Mouse (Mus musculus): Measurements from ENCODE around the gene Gm29776. TPM values are rescaled to one million over a fixed set of nuclear protein-coding genes. Genes with fewer than 3 reads are reported as not detected.

Gene Gm29776
- polyA plus RNA-seq, 1 experiment from 2014 or later, result 0.24 TPM

GRCm38 (mm10) chr14:54705844-54706243 is 7.2 kb upstream of the Gm29776 start:
- Histone ChIP-seq H3K27ac (no peak overlapping the region), H3K4me2 (no peak overlapping the region), H3K4me1 (peaks cover 9% of the 10 kb centered on the region; the same call in 1 of the 2 replicates), H3K9me3 (no peaks in the 10 kb centered on the region), H3K27me3 (peaks cover 14% of the 10 kb centered on the region), H3K36me3 (no peaks in the 10 kb centered on the region), H3K4me3 (no peak overlapping the region), H3K9ac (no peak overlapping the region)
- 47% methylated on average over 5 of the region's 5 CpGs for WGBS
- ATAC-seq (ENCODE audit: insufficient number of reproducible peaks, low FRiP score, low TSS enrichment, low read depth), result no peak

- no peaks in the 10 kb centered on the region for H3K36me3 ChIP-seq
- H3K9ac ChIP-seq, result no peak overlapping the region
- ATAC-seq (ENCODE audit: insufficient number of reproducible peaks, low FRiP score, low TSS enrichment, low read depth), result no peak
- 67% methylated on average over 10 of the region's 10 CpGs for WGBS
- no peak overlapping the region for H3K4me2 ChIP-seq
- H3K27ac ChIP-seq, result no peak overlapping the region
- H3K4me3 ChIP-seq, result no peak overlapping the region
- H3K9me3 ChIP-seq, result no peaks in the 10 kb centered on the region
- peaks cover 9% of the 10 kb centered on the region; the same call in 1 of the 2 replicates for H3K4me1 ChIP-seq
- H3K27me3 ChIP-seq, result peaks cover 14% of the 10 kb centered on the region
Observed at GRCm38 (mm10) chr14:54703207-54703606, 4.6 kb upstream of the Gm29776 start.

GRCm38 (mm10) chr14:54701298-54701697 is 2.7 kb upstream of the Gm29776 start:
- Histone ChIP-seq H3K9ac (no peak overlapping the region), H3K4me2 (no peak overlapping the region), H3K27me3 (peaks cover 14% of the 10 kb centered on the region), H3K9me3 (no peaks in the 10 kb centered on the region), H3K36me3 (no peaks in the 10 kb centered on the region), H3K4me1 (no peaks in the 10 kb centered on the region), H3K4me3 (no peak overlapping the region), H3K27ac (no peak overlapping the region)
- 10% methylated on average over 6 of the region's 6 CpGs for WGBS
- no peak for ATAC-seq (ENCODE audit: insufficient number of reproducible peaks, low FRiP score, low TSS enrichment, low read depth)

- H3K4me1 ChIP-seq, result no peaks in the 10 kb centered on the region
- H3K36me3 ChIP-seq, result no peaks in the 10 kb centered on the region
- no peak overlapping the region for H3K4me2 ChIP-seq
- ATAC-seq (ENCODE audit: insufficient number of reproducible peaks, low FRiP score, low TSS enrichment, low read depth), result no peak
- no peaks in the 10 kb centered on the region for H3K9me3 ChIP-seq
- no peak overlapping the region for H3K27ac ChIP-seq
- no peak overlapping the region for H3K4me3 ChIP-seq
- 35% methylated on average over 3 of the region's 3 CpGs for WGBS
- H3K27me3 ChIP-seq, result peaks cover 14% of the 10 kb centered on the region
- no peak overlapping the region for H3K9ac ChIP-seq
Observed at GRCm38 (mm10) chr14:54699586-54699985, 953 bp upstream of the Gm29776 start.

GRCm38 (mm10) chr14:54696752-54697151 is 1.9 kb downstream of the Gm29776 start:
- Histone ChIP-seq H3K36me3 (peaks cover 15% of the 10 kb centered on the region; the same call in 1 of the 2 replicates), H3K4me3 (no peak overlapping the region), H3K27ac (no peak overlapping the region), H3K9ac (no peak overlapping the region), H3K4me2 (no peak overlapping the region), H3K27me3 (no peaks in the 10 kb centered on the region), H3K4me1 (no peaks in the 10 kb centered on the region), H3K9me3 (no peaks in the 10 kb centered on the region)
- WGBS, result 73% methylated on average over 4 of the region's 4 CpGs
- ATAC-seq (ENCODE audit: insufficient number of reproducible peaks, low FRiP score, low TSS enrichment, low read depth), result no peak

- ATAC-seq (ENCODE audit: insufficient number of reproducible peaks, low FRiP score, low TSS enrichment, low read depth), result no peak
- Histone ChIP-seq H3K9ac (no peak overlapping the region), H3K4me2 (no peak overlapping the region), H3K4me1 (no peaks in the 10 kb centered on the region), H3K4me3 (no peak overlapping the region), H3K9me3 (no peaks in the 10 kb centered on the region), H3K27me3 (no peaks in the 10 kb centered on the region), H3K27ac (no peak overlapping the region), H3K36me3 (peaks cover 26% of the 10 kb centered on the region)
- 76% methylated on average over 6 of the region's 6 CpGs for WGBS
Observed at GRCm38 (mm10) chr14:54695042-54695441, 3.6 kb downstream of the Gm29776 start.

- Histone ChIP-seq H3K27ac (peak overlapping the region; percentile 97), H3K9ac (peak overlapping the region; percentile 97), H3K4me1 (peaks cover 16% of the 10 kb centered on the region), H3K9me3 (no peaks in the 10 kb centered on the region), H3K27me3 (no peaks in the 10 kb centered on the region), H3K4me3 (peak overlapping the region; percentile 85), H3K36me3 (peaks cover 35% of the 10 kb centered on the region), H3K4me2 (peak overlapping the region; percentile 49)
- no peak for ATAC-seq (ENCODE audit: insufficient number of reproducible peaks, low FRiP score, low TSS enrichment, low read depth)
- 4% methylated on average over 8 of the region's 8 CpGs for WGBS
Observed at GRCm38 (mm10) chr14:54687251-54687650, 11.4 kb downstream of the Gm29776 start.

GRCm38 (mm10) chr14:54686522-54687143 is 12.0 kb downstream of the Gm29776 start, which contains the start of gene Acin1:
Gene Acin1 (minus strand): TSS chr14:54686931.
- Histone ChIP-seq H3K9me3 (no peaks in the 10 kb centered on the region), H3K4me1 (peaks cover 16% of the 10 kb centered on the region), H3K36me3 (peaks cover 35% of the 10 kb centered on the region), H3K9ac (peak within 1 kb of the TSS; percentile 97), H3K4me2 (peak within 1 kb of the TSS; percentile 49), H3K27me3 (no peaks in the 10 kb centered on the region), H3K27ac (peak within 1 kb of the TSS; percentile 97), H3K4me3 (peak within 1 kb of the TSS; percentile 85)
- under 1% methylated on average over 44 of the region's 44 CpGs for WGBS
- peak; percentile 98 for ATAC-seq (ENCODE audit: insufficient number of reproducible peaks, low FRiP score, low TSS enrichment, low read depth)

- peak within 1 kb of the TSS; percentile 97 for H3K27ac ChIP-seq
- H3K9ac ChIP-seq, result peak within 1 kb of the TSS; percentile 97
- peak within 1 kb of the TSS; percentile 49 for H3K4me2 ChIP-seq
- H3K36me3 ChIP-seq, result peaks cover 35% of the 10 kb centered on the region
- ATAC-seq (ENCODE audit: insufficient number of reproducible peaks, low FRiP score, low TSS enrichment, low read depth), result peak; percentile 72
- no peaks in the 10 kb centered on the region for H3K9me3 ChIP-seq
- H3K4me1 ChIP-seq, result peaks cover 16% of the 10 kb centered on the region
- H3K27me3 ChIP-seq, result no peaks in the 10 kb centered on the region
- H3K4me3 ChIP-seq, result peak within 1 kb of the TSS; percentile 85
- WGBS, result under 1% methylated on average over 41 of the region's 41 CpGs
Observed at GRCm38 (mm10) chr14:54686063-54686521, 12.5 kb downstream of the Gm29776 start, which contains the start of gene 1700123O20Rik. Gene 1700123O20Rik (plus strand): TSS chr14:54686216.

GRCm38 (mm10) chr14:54685471-54685870 is 13.2 kb downstream of the Gm29776 start:
- no peak for ATAC-seq (ENCODE audit: insufficient number of reproducible peaks, low FRiP score, low TSS enrichment, low read depth)
- 5% methylated on average over 8 of the region's 8 CpGs for WGBS
- Histone ChIP-seq H3K27me3 (no peaks in the 10 kb centered on the region), H3K36me3 (peaks cover 29% of the 10 kb centered on the region), H3K9ac (peak overlapping the region; percentile 97), H3K9me3 (no peaks in the 10 kb centered on the region), H3K4me1 (peaks cover 16% of the 10 kb centered on the region), H3K27ac (peak overlapping the region; percentile 97; the same call in 1 of the 2 replicates), H3K4me2 (peak overlapping the region; percentile 49), H3K4me3 (peak overlapping the region; percentile 85)

- ATAC-seq (ENCODE audit: insufficient number of reproducible peaks, low FRiP score, low TSS enrichment, low read depth), result no peak
- no peak overlapping the region for H3K4me3 ChIP-seq
- peaks cover 32% of the 10 kb centered on the region for H3K36me3 ChIP-seq
- H3K4me1 ChIP-seq, result peaks cover 5% of the 10 kb centered on the region; the same call in 1 of the 2 replicates
- no peak overlapping the region for H3K9ac ChIP-seq
- no peaks in the 10 kb centered on the region for H3K27me3 ChIP-seq
- no peak overlapping the region for H3K27ac ChIP-seq
- WGBS, result 88% methylated on average over 3 of the region's 3 CpGs
- H3K9me3 ChIP-seq, result no peaks in the 10 kb centered on the region
- H3K4me2 ChIP-seq, result no peak overlapping the region
Observed at GRCm38 (mm10) chr14:54682396-54682795, 16.2 kb downstream of the Gm29776 start.

- H3K4me2 ChIP-seq, result no peak overlapping the region
- WGBS, result 87% methylated on average over 16 of the region's 16 CpGs
- H3K27ac ChIP-seq, result no peak overlapping the region
- no peak overlapping the region for H3K4me3 ChIP-seq
- H3K4me1 ChIP-seq, result no peaks in the 10 kb centered on the region
- peaks cover 53% of the 10 kb centered on the region for H3K36me3 ChIP-seq
- no peaks in the 10 kb centered on the region for H3K9me3 ChIP-seq
- ATAC-seq (ENCODE audit: insufficient number of reproducible peaks, low FRiP score, low TSS enrichment, low read depth), result no peak
- no peak overlapping the region for H3K9ac ChIP-seq
- no peaks in the 10 kb centered on the region for H3K27me3 ChIP-seq
Observed at GRCm38 (mm10) chr14:54678657-54679304, 19.9 kb downstream of the Gm29776 start.
